Mouse (Mus musculus): ENCODE measurements around the gene Elp4. TPM values are rescaled to one million over a fixed set of nuclear protein-coding genes. Genes with fewer than 3 reads are reported as not detected.

The Elp4 gene
- polyA plus RNA-seq, 1 experiment from 2014 or later = 49.7 TPM

- no peaks in the 10 kb centered on the region for H3K9me3 ChIP-seq (replicated peaks)
- WGBS = 9% methylated on average over 5 of the region's 5 CpGs
- no peak overlapping the region for H3K9ac ChIP-seq
- no peak overlapping the region for H3K4me2 ChIP-seq (replicated peaks)
- no peak for ATAC-seq (ENCODE audit: low FRiP score)
- peaks cover 31% of the 10 kb centered on the region for H3K4me1 ChIP-seq
- no peak overlapping the region for H3K4me3 ChIP-seq
- H3K27me3 ChIP-seq = peaks cover 96% of the 10 kb centered on the region
- no peaks in the 10 kb centered on the region for H3K36me3 ChIP-seq
- no peak overlapping the region for H3K27ac ChIP-seq
Observed at GRCm38 (mm10) chr2:105664996-105665395, 239.4 kb downstream of the Elp4 start.

- peaks cover 96% of the 10 kb centered on the region for H3K27me3 ChIP-seq
- H3K9me3 ChIP-seq (replicated peaks) = no peaks in the 10 kb centered on the region
- ATAC-seq (ENCODE audit: low FRiP score) = no peak
- no peak overlapping the region for H3K4me3 ChIP-seq
- no peak overlapping the region for H3K4me2 ChIP-seq (replicated peaks)
- no peaks in the 10 kb centered on the region for H3K36me3 ChIP-seq
- no peak overlapping the region for H3K9ac ChIP-seq
- peaks cover 19% of the 10 kb centered on the region for H3K4me1 ChIP-seq
- 6% methylated on average over 10 of the region's 10 CpGs for WGBS
- no peak overlapping the region for H3K27ac ChIP-seq
Observed at GRCm38 (mm10) chr2:105663101-105663511, 241.3 kb downstream of the Elp4 start.

- H3K36me3 ChIP-seq = no peaks in the 10 kb centered on the region
- H3K27ac ChIP-seq = no peak overlapping the region
- H3K27me3 ChIP-seq = peaks cover 94% of the 10 kb centered on the region
- H3K9ac ChIP-seq = no peak overlapping the region
- H3K9me3 ChIP-seq (replicated peaks) = no peaks in the 10 kb centered on the region
- H3K4me2 ChIP-seq (replicated peaks) = no peak overlapping the region
- no peak overlapping the region for H3K4me3 ChIP-seq
- peaks cover 17% of the 10 kb centered on the region for H3K4me1 ChIP-seq
- no peak for ATAC-seq (ENCODE audit: low FRiP score)
- WGBS = 3% methylated on average over 7 of the region's 7 CpGs
Observed at GRCm38 (mm10) chr2:105662606-105663005, 241.8 kb downstream of the Elp4 start.

GRCm38 (mm10) chr2:105662121-105662520 lies 242.2 kb downstream of the Elp4 start:
- whole genome bisulfite sequencing = 4% methylated on average over 16 of the region's 16 CpGs
- Histone ChIP-seq H3K4me1 (peaks cover 17% of the 10 kb centered on the region), H3K27me3 (peaks cover 94% of the 10 kb centered on the region), H3K9me3 (replicated peaks) (no peaks in the 10 kb centered on the region), H3K4me3 (no peak overlapping the region), H3K36me3 (no peaks in the 10 kb centered on the region), H3K9ac (no peak overlapping the region), H3K27ac (no peak overlapping the region), H3K4me2 (replicated peaks) (no peak overlapping the region)
- ATAC-seq (ENCODE audit: low FRiP score) = no peak

GRCm38 (mm10) chr2:105661623-105662066 lies 242.7 kb downstream of the Elp4 start:
- peaks cover 17% of the 10 kb centered on the region for H3K4me1 ChIP-seq
- H3K4me3 ChIP-seq = no peak overlapping the region
- peak overlapping the region; percentile 13 for H3K4me2 ChIP-seq (replicated peaks)
- H3K36me3 ChIP-seq = no peaks in the 10 kb centered on the region
- ATAC-seq (ENCODE audit: low FRiP score) = no peak
- under 1% methylated on average over 18 of the region's 18 CpGs for WGBS
- no peak overlapping the region for H3K27ac ChIP-seq
- peaks cover 94% of the 10 kb centered on the region for H3K27me3 ChIP-seq
- no peak overlapping the region for H3K9ac ChIP-seq
- no peaks in the 10 kb centered on the region for H3K9me3 ChIP-seq (replicated peaks)

GRCm38 (mm10) chr2:105660874-105661622 lies 243.3 kb downstream of the Elp4 start:
- peak; percentile 29; the same call in 1 of the 2 replicates for ATAC-seq (ENCODE audit: low FRiP score)
- Histone ChIP-seq H3K9me3 (replicated peaks) (no peaks in the 10 kb centered on the region), H3K4me2 (replicated peaks) (peak overlapping the region; percentile 41), H3K36me3 (no peaks in the 10 kb centered on the region), H3K27ac (no peak overlapping the region), H3K9ac (no peak overlapping the region), H3K4me1 (peaks cover 17% of the 10 kb centered on the region), H3K4me3 (peak overlapping the region; percentile 14), H3K27me3 (peaks cover 92% of the 10 kb centered on the region)
- WGBS = 2% methylated on average over 25 of the region's 26 CpGs

GRCm38 (mm10) chr2:105659926-105660873 lies 244.2 kb downstream of the Elp4 start:
- H3K4me1 ChIP-seq = peaks cover 17% of the 10 kb centered on the region
- peak overlapping the region; percentile 14 for H3K4me3 ChIP-seq
- no peak overlapping the region for H3K27ac ChIP-seq
- ATAC-seq (ENCODE audit: low FRiP score) = peak; percentile 70
- no peak overlapping the region for H3K9ac ChIP-seq
- 1% methylated on average over 41 of the region's 41 CpGs for WGBS
- no peaks in the 10 kb centered on the region for H3K9me3 ChIP-seq (replicated peaks)
- H3K27me3 ChIP-seq = peaks cover 91% of the 10 kb centered on the region
- no peaks in the 10 kb centered on the region for H3K36me3 ChIP-seq
- peak overlapping the region; percentile 41 for H3K4me2 ChIP-seq (replicated peaks)

GRCm38 (mm10) chr2:105659350-105659749 lies 245.0 kb downstream of the Elp4 start:
- Histone ChIP-seq H3K4me2 (replicated peaks) (peak overlapping the region; percentile 41; the same call in 1 of the 2 replicates), H3K4me1 (peaks cover 17% of the 10 kb centered on the region), H3K27me3 (peaks cover 84% of the 10 kb centered on the region), H3K9ac (no peak overlapping the region), H3K36me3 (no peaks in the 10 kb centered on the region), H3K27ac (no peak overlapping the region), H3K4me3 (0 out of 2 replicates have a peak overlapping the region, but pooled peaks have one; percentile 14), H3K9me3 (replicated peaks) (no peaks in the 10 kb centered on the region)
- 9% methylated on average over 9 of the region's 9 CpGs for WGBS
- ATAC-seq (ENCODE audit: low FRiP score) = no peak

- Histone ChIP-seq H3K27ac (no peak overlapping the region), H3K4me1 (peaks cover 17% of the 10 kb centered on the region), H3K36me3 (no peaks in the 10 kb centered on the region), H3K27me3 (peaks cover 63% of the 10 kb centered on the region), H3K4me2 (replicated peaks) (no peak overlapping the region), H3K9me3 (replicated peaks) (no peaks in the 10 kb centered on the region), H3K4me3 (no peak overlapping the region), H3K9ac (no peak overlapping the region)
- ATAC-seq (ENCODE audit: low FRiP score) = no peak
- WGBS = 83% methylated on average over 8 of the region's 8 CpGs
Observed at GRCm38 (mm10) chr2:105656456-105656855, 247.9 kb downstream of the Elp4 start.

Other genes with a start within 250 kb of the Elp4 start
- gene Pax6, start 235.7 kb downstream of the Elp4 start, polyA plus RNA-seq (2016; fragmentation: Nextera tagmentation; extraction: Ambion mirVana) = 17.9 and 20.1 TPM in 2 replicates
- 106 and 124 TPM in 2 replicates for gene Immp1l, start 74 bp upstream of the Elp4 start, polyA plus RNA-seq (2016; fragmentation: Nextera tagmentation; extraction: Ambion mirVana)
- gene Dnajc24, start 99.0 kb upstream of the Elp4 start, polyA plus RNA-seq (2016; fragmentation: Nextera tagmentation; extraction: Ambion mirVana) = 43.6 and 44.3 TPM in 2 replicates